Mouse (Mus musculus) forebrain, embryonic 12.5 days (tissue): Measurements from ENCODE around the gene Gm15517. TPM values are rescaled to one million over a fixed set of nuclear protein-coding genes. Genes with fewer than 3 reads are reported as not detected.
"Not testable (repeated sequence)": the region's sequence is repeated elsewhere in the genome, so short reads cannot be mapped to it uniquely, and the experiment has no call there.

Source experiments
- ATAC-seq: fragments of 200-750 bp; cut with Nextera tagmentation; 2 replicates; pipeline ENCODE4 v1.8.0; 2017; ENCODE audit warnings: moderate TSS enrichment; ENCODE audit not compliant: low FRiP score
- H3K27ac ChIP-seq: fragments of 300-500 bp; sonication (generic); 2 replicates; pipeline ENCODE4 v1.5.1; 2016; ENCODE audit warnings: mild to moderate bottlenecking
- H3K27me3 ChIP-seq: fragments of 300-500 bp; sonication (generic); 2 replicates; pipeline ENCODE4 v1.6.1; 2016; ENCODE audit warnings: mild to moderate bottlenecking
- H3K36me3 ChIP-seq: fragments of 300-500 bp; sonication (generic); replicated peaks from 2 replicates; pipeline ENCODE4 v1.6.1; 2016; ENCODE audit warnings: mild to moderate bottlenecking
- H3K4me1 ChIP-seq: fragments of 300-500 bp; sonication (generic); 2 replicates; pipeline ENCODE4 v1.6.1; 2016
- H3K4me2 ChIP-seq: fragments of 300-500 bp; sonication (generic); 2 replicates; pipeline ENCODE4 v1.6.1; 2016; ENCODE audit warnings: mild to moderate bottlenecking, moderate library complexity
- H3K4me3 ChIP-seq: fragments of 300-500 bp; sonication (generic); replicated peaks from 2 replicates; pipeline ENCODE4 v1.5.1; 2016; ENCODE audit warnings: mild to moderate bottlenecking
- H3K9ac ChIP-seq: fragments of 300-500 bp; sonication (generic); 2 replicates; pipeline ENCODE4 v1.6.1; 2016; ENCODE audit warnings: mild to moderate bottlenecking
- H3K9me3 ChIP-seq: fragments of 300-500 bp; sonication (generic); 2 replicates; pipeline ENCODE4 v1.6.1; 2016
- WGBS: fragments of 180-500 bp; shearing (Covaris S2); methylation state at CpG from one replicate; pipeline ENCODE4 v1.1.7; 2016; 5-methylcytosine and 5-hydroxymethylcytosine counted together
- polyA plus RNA-seq: library from polyadenylated mRNA; unstranded; fragments of >200 nt; fragmentation: Nextera tagmentation; extraction: Ambion mirVana; gene quantifications from 2 replicates; pipeline ENCODE4 v1.2.1, GENCODE M21; 2016

Gm15517 gene
- polyA plus RNA-seq, 1 experiment from 2014 or later, result not detected

DNA sequence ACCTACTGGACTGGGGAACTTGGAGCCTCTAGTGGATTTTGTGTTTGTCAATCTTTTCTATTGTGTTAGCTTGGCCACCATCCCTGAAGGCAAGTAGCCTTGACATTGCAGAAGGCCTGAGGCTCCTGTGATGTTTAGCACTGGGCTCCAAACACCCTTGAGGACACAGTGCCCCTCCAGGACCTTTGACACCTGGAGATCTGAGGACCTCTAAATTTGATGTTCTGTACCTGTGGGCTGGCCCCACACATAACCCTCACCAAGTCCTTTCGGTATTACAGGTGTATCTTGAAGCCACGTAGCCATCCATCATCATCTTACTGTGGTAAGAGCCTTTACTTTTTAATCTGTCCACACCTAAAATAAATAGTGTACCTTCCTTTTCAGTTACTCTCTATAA, 13.3 kb upstream of the Gm15517 start:
- Histone ChIP-seq H3K4me2 (peak overlapping the region; percentile 82), H3K27me3 (no peaks in the 10 kb centered on the region), H3K27ac (no peak overlapping the region), H3K9ac (peak overlapping the region; percentile 93), H3K36me3 (peaks cover 47% of the 10 kb centered on the region), H3K4me1 (peaks cover 26% of the 10 kb centered on the region), H3K9me3 (no peaks in the 10 kb centered on the region), H3K4me3 (peak overlapping the region; percentile 87)
- ATAC-seq, result no peak
- 94% methylated on average over 2 of the region's 2 CpGs for WGBS

DNA sequence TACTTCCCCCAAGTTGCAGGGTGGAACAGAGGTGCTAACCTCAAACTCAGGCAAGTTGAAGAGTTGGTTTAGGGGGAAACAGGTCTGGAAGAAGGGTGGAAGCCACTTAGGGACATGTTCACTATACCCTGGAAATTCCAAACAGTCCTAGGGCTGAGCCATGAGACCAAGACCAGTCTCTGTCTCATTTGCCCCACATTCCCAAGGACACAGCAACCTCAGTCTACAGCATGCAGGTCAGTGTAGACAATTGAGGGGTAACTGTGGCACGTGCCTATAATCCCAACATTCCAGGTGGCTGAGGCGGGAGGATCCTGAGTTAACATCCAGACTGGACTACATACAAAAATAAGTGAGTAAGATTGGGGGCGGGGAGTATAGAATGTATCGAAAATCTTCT, 12.0 kb upstream of the Gm15517 start:
- peaks cover 26% of the 10 kb centered on the region for H3K4me1 ChIP-seq
- H3K36me3 ChIP-seq, result peaks cover 60% of the 10 kb centered on the region
- no peaks in the 10 kb centered on the region for H3K27me3 ChIP-seq
- H3K4me3 ChIP-seq, result no peak overlapping the region
- H3K9me3 ChIP-seq, result no peaks in the 10 kb centered on the region
- no peak overlapping the region for H3K27ac ChIP-seq
- no peak overlapping the region for H3K4me2 ChIP-seq
- no peak for ATAC-seq
- WGBS, result 91% methylated on average over 4 of the region's 4 CpGs
- no peak overlapping the region for H3K9ac ChIP-seq

DNA sequence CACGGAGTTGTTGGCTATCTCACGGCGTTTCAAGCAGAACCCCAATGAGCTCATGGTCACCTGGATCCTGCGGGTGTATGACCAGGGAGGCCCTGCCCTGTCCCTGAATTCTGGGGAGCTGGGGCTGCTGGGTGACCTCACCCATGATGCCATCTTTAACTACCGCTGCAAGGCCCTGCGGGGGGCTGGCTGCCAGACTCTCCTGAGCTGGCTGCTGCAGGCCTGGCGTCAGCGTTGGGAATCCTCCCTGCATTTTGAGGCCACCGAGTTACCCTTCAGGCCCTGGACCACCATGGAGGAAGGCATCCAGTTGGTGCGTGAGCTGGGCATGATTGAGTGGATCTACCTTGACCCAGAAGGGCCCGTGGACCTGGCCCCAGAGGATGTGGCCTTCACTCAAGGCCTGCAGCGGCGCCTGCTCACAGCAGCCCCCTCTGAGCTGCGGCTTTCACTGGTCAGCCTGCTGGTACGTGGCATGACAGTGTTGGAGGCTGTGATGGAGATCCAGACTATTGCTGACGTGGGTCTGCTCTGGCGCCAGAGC, 10.4 kb upstream of the Gm15517 start:
- H3K4me3 ChIP-seq, ATAC-seq, H3K27ac ChIP-seq, H3K9me3 ChIP-seq, H3K4me2 ChIP-seq, H3K27me3 ChIP-seq, H3K9ac ChIP-seq: not testable (repeated sequence)
- WGBS, result 88% methylated on average over 17 of the region's 17 CpGs
- peaks cover 70% of the 10 kb centered on the region for H3K36me3 ChIP-seq
- peaks cover 18% of the 10 kb centered on the region for H3K4me1 ChIP-seq

DNA sequence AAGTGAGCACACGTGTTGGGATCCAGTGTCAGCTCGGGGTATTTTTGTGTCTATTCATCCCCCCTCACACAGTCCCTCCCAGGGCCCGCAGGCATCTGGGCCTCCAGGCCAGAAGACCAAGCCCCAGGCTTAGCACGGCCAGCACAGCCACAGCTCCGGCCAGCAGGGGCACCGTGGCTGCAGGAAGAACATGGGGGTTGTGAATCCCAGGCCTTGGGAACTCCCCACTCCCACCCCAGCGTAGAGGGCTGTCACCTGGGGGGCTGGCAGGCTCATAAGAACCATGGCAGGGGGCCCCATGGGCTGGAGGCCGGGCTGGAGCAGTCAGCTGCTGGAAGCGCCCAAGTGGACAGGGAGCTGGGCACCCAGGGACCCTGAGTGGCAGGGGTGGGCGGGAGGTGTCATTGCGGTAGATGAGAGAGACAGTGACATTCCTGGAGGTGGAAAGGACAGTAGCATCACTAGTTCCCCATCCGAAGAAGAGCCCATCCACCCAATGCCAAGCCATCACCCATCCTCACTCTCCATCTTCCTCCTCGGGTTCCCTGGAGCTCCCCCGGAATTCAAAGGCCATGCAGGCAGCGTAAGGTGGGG, 8.1 kb upstream of the Gm15517 start:
- Histone ChIP-seq H3K36me3 (peaks cover 67% of the 10 kb centered on the region), H3K4me2 (no peak overlapping the region), H3K9ac (no peak overlapping the region), H3K27me3 (no peaks in the 10 kb centered on the region), H3K27ac (0 out of 2 replicates have a peak overlapping the region, but pooled peaks have one; percentile 2), H3K9me3 (no peaks in the 10 kb centered on the region), H3K4me3 (no peak overlapping the region), H3K4me1 (peaks cover 9% of the 10 kb centered on the region)
- no peak for ATAC-seq
- WGBS, result 71% methylated on average over 15 of the region's 15 CpGs

DNA sequence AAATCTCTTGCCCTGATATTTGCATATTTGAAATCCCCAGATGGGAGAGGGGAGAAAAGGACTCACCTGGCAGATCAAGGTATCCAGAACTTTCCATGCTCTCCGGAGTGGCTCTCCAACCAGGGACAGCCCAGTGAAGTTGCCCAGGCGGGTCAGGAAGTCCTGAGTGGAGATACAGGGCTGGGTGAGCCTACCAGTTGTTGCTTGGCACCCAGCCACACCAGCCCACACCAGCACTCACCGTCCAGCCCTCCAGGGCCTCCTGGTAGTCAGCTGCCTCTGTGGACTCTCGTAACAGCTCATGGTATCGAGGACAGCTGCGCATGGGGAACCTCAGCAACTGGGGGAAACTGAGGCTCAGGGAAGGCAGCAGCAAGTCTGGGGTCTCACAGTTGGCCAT, 6.3 kb upstream of the Gm15517 start:
- no peak for ATAC-seq
- no peaks in the 10 kb centered on the region for H3K4me1 ChIP-seq
- no peak overlapping the region for H3K4me2 ChIP-seq
- no peaks in the 10 kb centered on the region for H3K9me3 ChIP-seq
- no peak overlapping the region for H3K27ac ChIP-seq
- peaks cover 49% of the 10 kb centered on the region for H3K36me3 ChIP-seq
- no peak overlapping the region for H3K4me3 ChIP-seq
- H3K9ac ChIP-seq, result no peak overlapping the region
- no peaks in the 10 kb centered on the region for H3K27me3 ChIP-seq
- WGBS, result 90% methylated on average over 6 of the region's 6 CpGs

DNA sequence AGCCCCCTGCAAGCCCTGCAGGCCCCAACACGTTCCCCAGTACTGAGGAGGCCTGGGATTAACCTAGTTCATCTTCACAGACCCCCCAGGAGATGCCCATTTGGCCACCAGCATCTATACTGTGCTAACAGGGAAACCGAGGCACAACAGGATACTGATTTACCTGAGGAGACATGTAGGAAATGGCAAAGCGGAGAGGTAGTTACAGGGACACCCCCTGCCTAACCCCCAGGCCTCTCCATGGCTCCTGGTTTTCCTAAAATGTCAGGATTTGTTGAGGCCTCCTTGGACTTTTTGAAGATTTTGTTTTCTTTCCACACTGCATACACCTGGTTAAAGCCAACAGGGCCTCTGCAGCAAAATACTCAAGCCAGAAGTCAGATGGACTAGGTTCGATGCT, 4.0 kb upstream of the Gm15517 start, which contains the start of gene Acp4:
Gene Acp4, minus strand, starts transcription at position 101 of the 400 bp plus-strand sequence.
- Histone ChIP-seq H3K27me3 (peaks cover 10% of the 10 kb centered on the region; the same call in 1 of the 2 replicates), H3K9ac (no peak within 1 kb of the TSS)
- WGBS, result 83% methylated on average over 4 of the region's 4 CpGs

DNA sequence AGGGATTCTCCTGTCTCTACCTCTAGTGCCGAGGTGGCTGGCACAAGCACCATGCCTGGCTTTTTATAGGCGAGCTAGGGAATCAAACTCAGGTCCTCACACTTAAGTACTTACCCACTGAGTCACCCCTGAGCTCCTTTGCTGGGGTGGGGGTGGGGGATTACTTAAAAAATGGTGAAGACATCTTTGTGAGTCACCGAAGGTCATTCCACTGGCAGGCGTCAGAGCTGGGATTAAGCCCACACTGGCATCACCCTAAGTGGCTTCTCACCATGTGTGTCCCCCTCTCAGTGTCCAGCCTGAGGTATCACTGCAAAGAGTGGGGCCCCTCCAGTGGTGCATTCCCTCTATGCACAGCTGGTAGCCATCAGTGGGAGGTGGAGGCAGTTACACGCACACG, 837 bp upstream of the Gm15517 start:
- 71% methylated on average over 6 of the region's 6 CpGs for WGBS
- no peak overlapping the region for H3K4me3 ChIP-seq
- no peak for ATAC-seq
- H3K9ac ChIP-seq, result no peak overlapping the region
- peaks cover 7% of the 10 kb centered on the region for H3K4me1 ChIP-seq
- H3K36me3 ChIP-seq, result no peaks in the 10 kb centered on the region
- no peak overlapping the region for H3K27ac ChIP-seq
- H3K9me3 ChIP-seq, result no peaks in the 10 kb centered on the region
- H3K27me3 ChIP-seq, result peaks cover 26% of the 10 kb centered on the region
- H3K4me2 ChIP-seq, result no peak overlapping the region

More for the DNA sequence above, 4.0 kb upstream of the Gm15517 start, which contains the start of gene Acp4:
- no peak for ATAC-seq
- H3K4me1 ChIP-seq, result no peaks in the 10 kb centered on the region
- no peak within 1 kb of the TSS for H3K4me2 ChIP-seq
- peaks cover 29% of the 10 kb centered on the region for H3K36me3 ChIP-seq
- no peak within 1 kb of the TSS for H3K4me3 ChIP-seq
- no peak within 1 kb of the TSS for H3K27ac ChIP-seq
- no peaks in the 10 kb centered on the region for H3K9me3 ChIP-seq

DNA sequence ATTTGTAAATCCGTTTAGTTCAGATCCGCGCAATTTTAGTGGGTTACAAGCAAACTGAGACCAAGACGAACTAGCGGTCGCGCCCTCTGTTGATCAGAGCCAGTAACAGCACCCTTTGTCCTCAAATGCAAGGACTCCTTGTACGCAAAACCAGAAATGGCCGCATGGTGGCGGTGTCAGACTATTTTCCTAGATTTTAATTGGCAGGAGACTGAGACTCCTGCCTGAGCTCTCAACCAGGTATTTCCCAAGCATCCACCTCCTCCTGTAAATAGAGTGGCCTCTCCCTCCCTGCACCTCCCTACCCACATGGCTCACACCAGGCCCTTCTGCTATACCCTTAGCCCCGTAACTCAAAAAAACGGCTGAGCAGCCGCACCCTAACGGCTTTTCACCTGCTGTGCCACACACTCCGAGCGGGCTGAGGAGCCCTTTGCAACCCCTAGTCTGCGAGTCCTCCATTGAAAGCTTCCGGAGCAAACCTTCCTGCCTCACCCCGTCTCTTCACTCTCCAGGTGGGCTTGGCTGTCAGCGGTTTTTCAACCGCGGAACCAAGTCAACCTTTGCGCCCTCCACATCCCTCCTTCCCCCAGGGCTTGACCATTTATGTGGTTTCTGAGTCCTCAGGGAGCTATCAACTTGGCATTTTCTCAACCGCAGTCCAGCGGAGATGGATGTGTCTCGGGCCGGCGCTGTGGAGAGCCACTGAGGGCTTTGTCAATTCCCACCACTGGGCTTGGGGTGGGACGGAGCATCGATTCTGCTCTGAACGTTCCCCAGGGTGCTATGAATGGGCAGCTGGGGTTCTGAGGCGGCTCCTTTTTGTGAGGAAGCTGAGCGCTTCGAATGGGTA, 1.8 kb downstream of the Gm15517 start:
- Histone ChIP-seq H3K4me3 (peak overlapping the region; percentile 32), H3K36me3 (no peaks in the 10 kb centered on the region), H3K9me3 (no peaks in the 10 kb centered on the region), H3K27ac (no peak overlapping the region), H3K9ac (peak overlapping the region; percentile 48; the same call in 1 of the 2 replicates), H3K27me3 (peaks cover 40% of the 10 kb centered on the region), H3K4me1 (peaks cover 7% of the 10 kb centered on the region), H3K4me2 (peak overlapping the region; percentile 52)
- WGBS, result 2% methylated on average over 34 of the region's 34 CpGs
- peak; percentile 85 for ATAC-seq

DNA sequence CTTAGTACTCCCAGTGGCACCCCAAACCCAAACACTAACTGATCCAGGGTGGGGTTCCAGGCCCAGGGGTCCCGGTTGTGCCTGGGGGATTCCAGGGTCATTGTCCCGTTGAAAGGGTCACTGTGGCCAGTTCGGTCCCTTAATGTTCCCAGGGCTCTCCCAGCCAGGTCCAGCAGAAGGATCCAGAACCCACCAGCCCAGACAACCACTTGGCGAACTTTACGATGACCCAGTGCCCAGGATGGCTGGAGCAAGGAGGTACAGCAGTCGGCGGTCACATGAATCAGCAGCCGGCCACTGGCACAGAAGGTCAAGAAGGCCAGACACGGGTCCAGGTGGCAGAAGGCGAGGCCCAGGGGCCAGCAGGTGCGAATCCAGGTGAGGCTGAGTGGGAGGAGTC, 6.9 kb downstream of the Gm15517 start:
- 85% methylated on average over 11 of the region's 11 CpGs for WGBS

DNA sequence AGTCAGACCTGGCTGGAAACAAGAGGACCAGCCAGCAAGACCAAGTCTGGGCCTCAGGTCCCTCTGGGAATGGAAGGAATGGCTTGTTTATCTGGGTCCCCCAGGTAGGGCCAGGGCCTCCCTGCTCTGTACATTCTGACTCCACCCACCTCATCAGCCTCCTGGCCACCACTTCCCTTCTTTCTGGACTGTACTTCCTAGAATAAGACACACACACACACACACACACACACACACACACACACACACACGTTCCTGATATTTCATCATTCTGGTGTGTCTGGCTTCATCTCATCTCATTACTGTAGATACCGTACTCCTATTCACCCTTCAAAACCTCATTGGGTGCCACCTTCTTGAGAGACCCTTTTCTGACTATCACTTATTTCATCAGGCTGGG, 8.2 kb downstream of the Gm15517 start:
- H3K27me3 ChIP-seq, result peaks cover 46% of the 10 kb centered on the region

More for the DNA sequence above, 6.9 kb downstream of the Gm15517 start:
- no peak overlapping the region for H3K4me2 ChIP-seq
- H3K36me3 ChIP-seq, result no peaks in the 10 kb centered on the region
- no peak for ATAC-seq
- H3K9me3 ChIP-seq, result no peaks in the 10 kb centered on the region
- peaks cover 4% of the 10 kb centered on the region for H3K4me1 ChIP-seq
- H3K9ac ChIP-seq, result no peak overlapping the region
- no peak overlapping the region for H3K4me3 ChIP-seq
- peaks cover 47% of the 10 kb centered on the region for H3K27me3 ChIP-seq
- no peak overlapping the region for H3K27ac ChIP-seq

DNA sequence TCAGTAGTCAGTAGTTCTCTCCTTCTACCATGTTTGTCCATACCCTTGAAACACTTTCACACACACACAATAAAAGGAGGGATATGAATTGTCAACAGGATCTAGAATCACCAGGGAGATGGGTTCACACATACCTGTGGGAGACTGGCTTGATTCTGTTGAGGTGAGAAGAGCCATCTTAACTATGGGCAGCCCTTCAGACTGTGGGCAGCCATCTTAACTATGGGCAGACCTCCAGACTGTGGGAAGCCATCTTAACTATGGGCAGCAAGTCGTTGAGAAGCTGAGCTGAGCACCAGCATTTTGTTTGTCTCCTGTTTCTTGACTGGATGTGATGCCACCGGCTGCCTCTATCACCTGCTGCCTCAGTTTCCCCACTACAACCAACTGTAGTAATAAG, 10.1 kb downstream of the Gm15517 start:
- Histone ChIP-seq H3K9ac (no peak overlapping the region), H3K4me1 (no peaks in the 10 kb centered on the region), H3K4me3 (no peak overlapping the region), H3K27me3 (peaks cover 50% of the 10 kb centered on the region), H3K9me3 (no peaks in the 10 kb centered on the region), H3K27ac (no peak overlapping the region), H3K4me2 (no peak overlapping the region), H3K36me3 (no peaks in the 10 kb centered on the region)
- no peak for ATAC-seq
- 75% methylated on average over 2 of the region's 2 CpGs for WGBS

More for the DNA sequence above, 8.2 kb downstream of the Gm15517 start:
- Histone ChIP-seq H3K36me3 (no peaks in the 10 kb centered on the region), H3K27ac (no peak overlapping the region), H3K4me2 (no peak overlapping the region), H3K9me3 (no peaks in the 10 kb centered on the region), H3K4me3 (no peak overlapping the region), H3K9ac (no peak overlapping the region), H3K4me1 (no peaks in the 10 kb centered on the region)
- WGBS, result 79% methylated on average over 2 of the region's 2 CpGs
- ATAC-seq, result no peak

DNA sequence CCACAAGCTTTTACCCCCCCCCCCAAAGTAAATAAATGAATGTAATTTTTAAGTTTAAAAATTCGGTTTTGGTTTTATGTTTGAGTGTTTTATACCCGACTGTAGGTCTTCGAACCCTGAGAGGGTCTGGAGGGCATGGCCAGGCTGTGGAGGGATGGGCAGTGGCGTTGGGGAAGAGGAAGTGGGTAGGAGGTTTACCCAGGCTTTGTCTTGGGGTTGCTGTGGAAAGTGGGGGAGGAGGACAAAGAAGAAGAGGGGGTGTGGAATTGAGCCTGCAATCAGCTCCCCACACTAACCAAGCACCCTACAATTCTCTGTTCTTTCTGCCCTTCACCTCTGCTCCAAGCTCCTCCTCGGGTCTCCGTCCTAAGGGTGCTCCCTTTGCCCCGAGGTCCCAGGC, 11.3 kb downstream of the Gm15517 start:
- no peak overlapping the region for H3K4me3 ChIP-seq
- H3K4me1 ChIP-seq, result no peaks in the 10 kb centered on the region
- H3K27me3 ChIP-seq, result peaks cover 41% of the 10 kb centered on the region
- H3K4me2 ChIP-seq, result no peak overlapping the region
- no peak for ATAC-seq
- no peak overlapping the region for H3K9ac ChIP-seq
- no peaks in the 10 kb centered on the region for H3K36me3 ChIP-seq
- WGBS, result 93% methylated on average over 7 of the region's 7 CpGs
- H3K9me3 ChIP-seq, result no peaks in the 10 kb centered on the region
- H3K27ac ChIP-seq, result no peak overlapping the region
